Mouse (Mus musculus) hindlimb bud, embryonic 11.5 days (tissue): ENCODE measurements around the gene Fmo5.

Experiments
- DNase-seq: peaks from one replicate; pipeline ENCODE4 v3.0.0-alpha.2; 2012; ENCODE audit warnings: low read depth, low spot score; ENCODE audit errors: extremely low spot score

Gene Fmo5

DNA sequence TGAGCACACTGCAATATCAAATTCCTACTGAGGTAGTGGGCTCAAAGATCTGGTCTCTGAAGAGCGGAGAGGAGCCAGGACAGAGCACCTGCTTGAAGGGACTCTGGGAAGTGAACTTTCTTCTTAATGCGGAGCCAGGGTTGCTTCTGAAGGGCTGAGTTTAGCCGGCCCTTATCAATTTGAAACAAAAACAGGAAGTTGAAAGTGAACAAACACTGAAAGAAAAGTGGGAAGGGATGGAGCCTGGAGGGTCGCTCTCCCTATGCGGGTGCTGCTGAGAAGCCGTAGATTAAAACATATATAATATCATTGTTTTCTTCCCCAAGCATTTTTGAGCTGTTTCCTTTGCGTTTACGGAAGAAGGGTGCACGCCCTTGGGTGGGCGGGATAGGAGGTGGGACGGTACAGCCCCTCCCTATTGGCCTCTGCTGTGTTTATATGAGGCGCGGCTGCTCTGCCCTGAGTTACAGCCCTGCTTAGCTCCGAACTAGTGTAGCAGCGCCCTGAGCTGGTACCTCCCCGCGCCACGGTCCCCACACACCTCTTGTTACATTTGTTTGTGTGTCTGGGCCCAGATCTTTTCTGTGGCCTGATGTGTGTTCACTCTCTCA is at the start of gene Fmo5:
Gene Fmo5 (plus strand): TSS at position 414 of the 611 bp plus-strand sequence.
- no peak for DNase-seq

DNA sequence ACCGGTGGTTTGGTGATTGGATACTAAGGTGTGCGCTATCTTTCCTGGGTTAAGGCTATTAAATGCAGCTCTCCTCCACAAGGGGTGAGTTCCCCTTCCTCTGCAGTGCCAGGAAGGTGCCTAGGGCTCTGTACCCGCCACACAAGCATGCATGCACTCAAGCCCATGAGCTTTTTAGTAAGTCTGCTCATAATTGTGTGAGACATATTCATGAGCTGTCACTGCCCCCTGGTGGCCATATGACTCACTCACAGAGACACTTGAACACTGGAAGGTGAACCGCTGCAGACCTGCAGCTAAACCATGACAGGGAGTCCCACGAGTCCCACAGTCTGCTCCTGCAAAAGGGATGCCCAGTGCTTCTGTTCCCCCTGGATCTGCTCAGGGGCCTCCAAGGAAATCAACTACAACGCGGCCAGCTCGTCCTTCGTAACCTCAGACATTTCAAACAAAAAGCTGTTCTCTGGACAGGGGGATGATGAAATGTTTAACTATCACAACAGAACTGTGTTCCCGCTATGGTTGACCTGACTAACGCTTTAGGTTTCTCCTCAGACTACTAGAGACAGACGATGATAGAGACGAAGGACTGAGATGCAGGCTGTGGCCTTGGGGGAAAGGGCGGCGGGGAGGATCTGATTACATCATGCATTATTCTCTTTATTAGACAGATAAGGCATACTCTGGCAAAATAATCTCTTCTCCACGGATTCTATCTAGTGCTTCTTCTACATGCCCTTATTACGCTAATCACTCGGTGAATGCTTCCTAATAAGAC is 43.0 kb upstream of the Fmo5 start:
- DNase-seq = peak; percentile 72

DNA sequence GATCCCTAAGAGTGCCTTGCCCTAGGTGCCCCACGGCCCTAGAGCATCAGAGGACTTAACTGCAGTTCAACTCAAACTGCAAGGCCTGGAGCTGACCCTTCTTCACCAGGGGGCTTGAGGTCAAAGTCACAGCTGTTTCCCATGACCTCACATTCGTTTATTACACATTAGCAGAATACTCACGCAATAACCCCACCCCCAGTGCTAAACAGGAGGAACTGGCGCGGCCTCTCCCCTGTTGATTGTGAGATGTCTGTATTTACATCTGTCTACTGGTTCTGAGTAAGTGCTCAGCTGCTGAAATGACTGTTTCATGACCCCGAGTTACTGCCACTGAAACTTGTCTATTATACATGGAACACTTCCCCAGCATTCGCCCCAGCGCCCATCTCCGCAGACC is 40.9 kb upstream of the Fmo5 start:
- no peak for DNase-seq

DNA sequence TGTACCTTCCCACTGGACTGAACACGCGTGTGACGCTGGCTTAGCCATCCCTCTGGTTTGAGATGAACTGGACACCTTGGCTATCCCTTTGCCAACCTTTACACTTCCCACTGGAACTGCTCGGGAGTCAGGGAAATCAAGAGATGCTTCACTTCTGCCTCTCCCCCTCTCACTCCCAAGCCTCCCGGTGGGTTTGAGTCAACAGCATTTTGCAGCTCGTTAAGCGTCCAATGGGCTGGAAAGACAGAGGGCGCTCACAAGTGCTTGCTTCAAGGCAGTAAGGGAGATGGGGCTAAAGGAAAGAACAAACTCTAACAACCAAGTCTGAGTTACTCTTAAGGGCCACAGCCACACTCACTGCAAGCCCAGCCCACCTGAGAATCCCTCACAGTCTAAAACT is 37.9 kb upstream of the Fmo5 start:
- DNase-seq = no peak

DNA sequence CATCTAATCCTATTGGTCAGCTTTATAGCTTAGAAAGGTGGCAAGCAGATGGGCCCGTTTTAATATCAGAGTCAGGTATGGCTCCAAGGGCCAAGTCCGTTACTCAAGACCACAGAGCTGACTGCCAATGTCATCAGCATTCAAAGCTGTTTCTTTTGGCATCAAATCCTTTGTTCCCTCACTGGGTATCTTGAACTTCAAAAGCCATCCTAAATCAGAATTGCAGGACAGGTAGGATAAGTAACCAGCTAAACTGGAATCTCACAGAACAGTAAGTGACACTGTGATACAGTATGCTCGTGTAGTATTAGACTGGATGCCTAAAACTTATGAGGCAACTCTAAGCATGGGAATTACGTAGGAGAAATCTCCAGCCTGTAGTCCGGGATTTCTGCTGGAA is 35.5 kb upstream of the Fmo5 start:
- DNase-seq = no peak

DNA sequence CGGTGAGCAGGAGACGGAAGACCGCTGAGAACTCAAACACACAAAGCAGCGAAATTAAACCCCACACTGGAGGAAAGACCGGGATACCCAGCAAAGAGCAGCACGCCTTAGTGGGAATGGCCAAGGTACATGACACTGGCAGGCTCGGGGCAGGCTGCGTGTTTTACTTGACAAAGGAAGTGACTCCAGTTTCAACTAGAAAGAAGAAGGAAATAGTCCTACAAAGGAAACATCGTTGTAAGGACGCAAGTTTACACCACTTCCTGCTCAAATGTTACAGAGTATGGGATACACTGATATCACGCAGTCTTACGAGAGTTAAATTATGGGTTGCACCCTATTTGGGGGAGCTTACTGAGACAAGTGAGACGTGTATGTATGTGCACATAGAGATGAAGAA is 34.5 kb upstream of the Fmo5 start:
- DNase-seq = no peak

DNA sequence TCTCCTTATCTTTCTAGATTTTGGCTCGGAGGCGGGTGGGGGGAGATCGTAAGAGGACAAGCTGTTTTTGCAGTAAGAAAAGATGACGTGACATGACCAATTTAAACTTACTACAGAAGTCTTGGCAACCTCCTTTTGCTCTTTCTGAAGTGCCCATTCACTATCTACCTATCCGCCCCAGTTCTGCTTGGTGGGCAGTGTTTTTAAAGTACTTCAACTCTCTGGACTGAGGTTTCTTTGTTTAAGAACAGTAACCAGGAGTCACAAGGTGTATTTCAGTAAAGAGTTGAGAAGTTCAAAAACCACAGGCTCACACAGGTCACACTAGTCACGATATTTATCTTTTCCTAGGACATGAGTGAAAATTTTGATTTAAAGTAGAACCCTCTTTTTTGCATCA is 33.5 kb upstream of the Fmo5 start:
- DNase-seq = no peak

DNA sequence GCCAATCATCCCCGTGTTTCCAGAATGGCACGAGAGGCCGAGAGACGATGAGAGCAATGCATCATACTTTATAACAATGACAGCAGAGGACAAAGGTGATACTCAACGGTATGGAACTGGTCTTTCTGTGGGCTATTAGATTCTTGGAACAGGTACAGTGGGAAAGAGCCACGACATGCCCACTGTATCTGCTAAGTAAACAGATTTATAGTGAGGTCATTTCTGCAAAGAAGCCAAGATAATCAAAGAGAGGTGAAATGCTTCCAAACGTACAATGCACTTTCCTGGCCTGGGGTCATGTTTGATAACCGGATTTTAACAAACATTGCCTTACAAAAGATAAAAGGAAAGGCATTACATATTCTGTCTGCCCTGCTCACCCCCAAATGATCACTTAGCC is 31.8 kb upstream of the Fmo5 start:
- DNase-seq = no peak

DNA sequence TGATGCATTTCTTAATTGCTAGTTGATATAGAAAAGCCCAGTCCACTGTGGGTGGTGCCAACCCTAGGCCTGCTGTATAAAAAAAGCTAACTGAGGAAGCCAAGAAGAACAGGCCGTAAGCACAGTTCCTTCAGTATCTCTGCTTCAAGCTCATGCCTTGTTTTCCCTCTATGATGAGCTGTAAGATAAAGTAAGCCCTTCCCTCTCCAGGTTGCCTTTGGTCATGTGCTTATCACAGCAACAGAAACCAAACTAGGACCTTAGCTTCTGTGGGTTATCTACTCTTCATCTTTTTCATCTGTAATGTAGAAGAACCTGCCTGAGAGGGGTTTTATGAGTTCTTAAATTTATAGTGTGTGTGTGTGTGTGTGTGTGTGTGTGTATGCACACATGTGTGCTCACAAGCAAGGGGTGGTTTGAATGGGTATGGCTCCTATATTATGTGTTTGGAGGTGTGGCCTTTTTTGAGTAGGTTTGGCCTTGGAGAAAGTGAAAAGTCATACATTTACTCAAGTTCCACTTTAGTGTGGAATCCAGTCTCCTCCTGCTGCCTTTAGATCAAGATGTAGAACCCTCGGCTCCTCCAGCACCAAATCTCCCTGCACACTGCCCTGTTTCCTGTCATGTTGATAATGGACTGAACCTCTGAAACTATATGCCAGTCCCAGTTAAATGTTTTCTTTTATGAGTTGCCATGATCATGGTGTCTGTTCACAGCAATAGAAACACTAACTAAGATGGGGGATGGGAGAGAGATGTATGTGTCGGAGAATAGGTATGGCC is 28.4 kb upstream of the Fmo5 start:
- no peak for DNase-seq

DNA sequence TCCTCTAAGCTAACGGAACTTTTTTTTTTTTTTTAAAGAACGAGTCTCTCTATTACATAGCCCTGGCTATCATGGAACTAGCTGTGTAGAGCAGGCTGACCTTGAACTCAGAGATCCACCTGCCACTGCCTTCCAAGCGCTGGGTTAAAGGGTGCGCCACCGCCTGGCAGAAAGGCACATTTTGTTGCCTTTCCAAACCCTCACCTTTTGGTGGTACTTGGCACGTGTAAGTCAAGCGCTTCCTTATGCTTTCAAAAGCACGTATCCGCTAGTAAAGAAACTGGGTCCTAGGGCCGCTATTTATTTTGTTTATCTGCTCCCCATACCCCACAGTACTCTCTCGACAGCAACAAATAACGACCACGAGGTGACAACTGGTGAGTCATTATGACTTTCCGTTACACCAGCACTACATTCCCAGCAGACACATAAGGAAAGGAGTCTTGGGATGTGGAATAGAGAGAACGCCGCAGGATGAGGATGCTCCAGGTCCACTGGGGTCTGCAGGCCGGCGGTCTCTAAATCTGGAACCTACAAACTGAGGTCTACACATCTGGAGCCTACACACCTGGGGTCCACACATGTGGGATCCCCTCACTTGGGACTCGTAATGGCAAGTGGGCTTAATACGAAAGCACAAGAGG is 19.3 kb upstream of the Fmo5 start:
- no peak for DNase-seq

DNA sequence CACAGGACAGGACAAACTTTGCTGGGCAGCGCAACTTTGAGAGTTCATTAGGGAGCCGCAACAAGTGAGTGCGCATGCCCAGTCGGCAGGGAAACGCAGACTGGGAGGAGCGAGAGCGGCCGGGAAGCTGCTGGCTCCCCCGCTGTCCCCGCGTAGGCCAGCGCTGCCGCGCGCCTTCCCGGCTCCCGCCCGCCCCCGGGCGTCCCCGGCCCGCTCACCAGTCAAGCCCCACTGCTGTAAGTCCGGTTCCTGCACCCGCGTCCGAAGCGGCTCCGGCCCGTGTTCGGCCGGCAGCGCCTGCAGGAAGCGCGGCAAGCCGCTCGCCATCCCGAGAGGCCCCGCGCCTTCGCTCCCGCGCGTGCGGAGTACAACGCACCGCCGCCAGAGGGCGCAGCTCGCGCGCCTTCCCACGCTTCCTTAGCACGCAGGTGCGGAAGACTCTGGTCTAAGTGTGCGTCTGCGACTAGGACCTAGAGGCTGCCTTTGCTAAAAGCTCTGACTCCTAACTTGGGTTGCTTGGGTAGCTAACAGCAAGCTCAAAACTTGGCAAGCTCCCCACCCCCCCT is 18.7 kb upstream of the Fmo5 start, which contains the start of gene Chd1l:
Gene Chd1l (minus strand): TSS at position 359 of the 566 bp plus-strand sequence.
- peak; percentile 62 for DNase-seq

DNA sequence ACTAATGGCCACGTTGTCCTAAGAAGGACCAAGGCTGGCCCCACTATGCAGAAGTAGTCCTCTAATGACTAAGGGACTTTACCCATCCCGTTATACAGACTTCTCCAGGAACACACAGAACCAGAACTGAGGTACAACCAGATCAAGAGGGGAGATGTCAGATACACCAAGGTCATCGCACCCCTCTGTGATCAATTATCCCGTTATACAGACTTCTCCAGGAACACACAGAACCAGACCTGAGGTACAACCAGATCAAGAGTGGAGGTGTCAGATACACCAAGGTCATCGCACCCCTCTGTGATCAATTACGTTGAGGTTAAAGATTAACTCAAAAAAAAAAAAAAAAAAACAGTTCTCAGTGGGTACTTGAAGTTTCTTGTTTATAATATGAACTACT is 17.6 kb upstream of the Fmo5 start:
- DNase-seq = no peak

DNA sequence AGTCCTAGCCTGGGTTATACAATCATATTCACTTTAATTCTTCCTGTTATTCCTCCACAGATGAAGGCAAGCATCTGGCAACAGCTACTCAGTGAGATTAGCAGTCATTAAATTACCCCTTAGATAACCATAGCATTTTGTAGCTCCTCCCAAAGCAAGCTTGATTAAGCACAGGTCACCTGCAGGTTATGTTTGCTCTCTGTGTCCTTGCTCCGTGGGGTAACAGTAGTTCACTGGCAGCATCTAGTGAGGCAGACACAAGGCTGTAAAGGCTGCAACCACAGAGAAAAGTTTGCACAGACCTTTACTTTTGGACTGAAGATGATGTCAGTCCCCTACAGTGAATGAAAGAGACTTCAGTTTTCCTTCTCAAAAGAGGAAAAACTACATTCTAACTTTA is 13.4 kb upstream of the Fmo5 start:
- no peak for DNase-seq

DNA sequence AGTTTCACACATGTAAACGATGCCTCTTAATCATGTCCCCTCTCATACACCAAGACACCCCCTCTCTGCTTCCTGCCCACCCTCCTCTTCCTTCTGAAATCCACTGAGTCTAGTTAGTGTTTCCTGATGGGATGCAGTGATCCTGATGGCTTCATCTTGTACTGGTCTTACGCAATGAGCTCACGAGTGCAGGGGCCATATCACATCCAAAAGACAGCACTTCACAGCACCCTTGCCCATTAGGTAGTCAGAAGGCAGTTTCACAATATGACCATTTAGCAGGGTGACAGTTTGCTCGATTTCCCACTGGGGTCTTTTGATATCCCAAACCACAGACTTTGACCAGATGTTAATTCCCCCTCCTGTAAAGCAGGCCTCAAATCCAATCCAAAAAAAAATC is 12.7 kb upstream of the Fmo5 start:
- no peak for DNase-seq

DNA sequence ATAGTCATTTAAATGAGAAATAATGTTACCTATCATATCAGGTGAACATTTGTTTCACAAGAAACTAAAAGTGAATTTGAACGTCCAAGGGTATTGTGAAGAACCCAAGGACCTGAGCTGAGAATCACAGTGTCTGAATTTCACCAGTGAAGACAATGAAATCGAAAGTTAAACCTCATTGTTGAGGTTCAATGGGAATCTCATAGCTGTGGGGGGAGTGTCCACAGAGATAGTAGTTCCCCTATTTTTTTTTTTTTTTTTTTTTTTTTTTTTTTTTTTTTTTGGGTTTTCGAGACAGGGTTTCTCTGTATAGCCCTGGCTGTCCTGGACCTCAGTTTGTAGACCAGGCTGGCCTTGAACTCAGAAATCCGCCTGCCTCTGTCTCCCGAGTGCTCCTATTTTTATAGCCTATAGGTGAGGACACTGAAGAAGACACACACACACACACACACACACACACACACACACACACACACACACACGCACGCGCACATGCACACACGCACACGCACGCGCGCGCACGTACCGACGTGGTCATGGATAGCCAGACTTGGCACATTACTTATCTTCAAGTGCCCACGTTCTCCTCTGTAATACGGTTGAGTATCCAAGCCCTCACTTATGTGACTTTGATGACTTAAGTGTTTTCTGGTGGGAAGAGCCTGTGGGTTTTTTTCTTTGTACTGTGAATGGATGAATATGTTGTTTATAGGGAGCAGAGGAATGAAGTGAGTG is 11.3 kb upstream of the Fmo5 start:
- DNase-seq = no peak

DNA sequence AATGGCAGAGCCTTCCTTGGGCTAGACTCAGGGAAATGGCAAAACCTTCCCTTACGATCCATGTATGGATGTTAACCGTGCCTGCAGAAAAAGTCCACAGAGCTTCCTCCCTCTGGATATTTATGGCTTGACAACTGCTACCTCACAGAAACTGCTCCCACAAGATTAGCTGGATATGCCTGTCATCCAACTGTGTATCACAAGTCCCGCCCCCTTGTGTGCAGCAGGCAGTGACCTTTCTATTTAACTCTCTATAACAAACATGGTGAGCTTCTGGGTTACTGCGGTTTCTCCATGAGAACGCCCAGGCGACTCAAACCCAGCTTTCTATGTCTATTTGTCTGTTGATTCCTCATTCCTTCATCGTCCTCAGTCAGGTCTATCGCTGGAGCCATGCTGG is 10.7 kb upstream of the Fmo5 start:
- DNase-seq = no peak

DNA sequence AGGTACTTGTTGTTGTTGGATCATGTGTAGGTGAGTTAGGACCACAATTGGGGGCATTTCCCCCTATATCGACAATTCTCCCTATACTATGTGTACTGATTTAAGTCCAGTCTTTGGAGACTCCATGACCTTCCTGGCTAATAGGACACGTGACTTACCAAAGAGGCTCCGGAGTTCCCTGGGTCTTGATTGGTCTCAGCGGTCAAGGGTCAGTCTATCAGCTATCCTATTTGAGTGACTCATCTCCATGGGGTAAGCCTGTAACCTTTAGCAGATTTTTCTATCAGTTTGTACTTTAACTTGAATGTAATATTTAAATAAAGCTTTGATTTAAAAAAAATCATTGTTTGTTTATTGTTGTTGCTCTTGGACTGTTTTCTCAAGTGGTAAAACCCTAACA is 7.9 kb upstream of the Fmo5 start:
- DNase-seq = no peak

DNA sequence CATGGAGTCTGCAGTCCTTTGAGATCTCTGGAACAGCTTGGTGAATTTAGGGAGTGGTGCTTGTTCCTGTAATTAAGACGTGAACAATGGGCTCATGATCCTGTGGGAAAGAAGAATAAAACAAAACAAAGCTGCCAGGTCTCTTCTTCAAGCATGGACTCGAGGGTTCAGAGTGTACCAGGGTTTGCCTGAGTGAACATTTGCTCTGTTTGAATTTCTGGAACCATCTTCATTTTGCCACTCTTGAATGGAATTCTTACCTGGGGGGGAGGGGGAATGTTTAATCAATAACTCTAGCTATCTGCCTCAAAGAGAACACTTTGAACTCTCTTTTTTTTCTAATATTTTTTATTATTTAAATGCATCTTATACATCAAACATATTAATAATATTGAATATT is 4.0 kb upstream of the Fmo5 start:
- no peak for DNase-seq

DNA sequence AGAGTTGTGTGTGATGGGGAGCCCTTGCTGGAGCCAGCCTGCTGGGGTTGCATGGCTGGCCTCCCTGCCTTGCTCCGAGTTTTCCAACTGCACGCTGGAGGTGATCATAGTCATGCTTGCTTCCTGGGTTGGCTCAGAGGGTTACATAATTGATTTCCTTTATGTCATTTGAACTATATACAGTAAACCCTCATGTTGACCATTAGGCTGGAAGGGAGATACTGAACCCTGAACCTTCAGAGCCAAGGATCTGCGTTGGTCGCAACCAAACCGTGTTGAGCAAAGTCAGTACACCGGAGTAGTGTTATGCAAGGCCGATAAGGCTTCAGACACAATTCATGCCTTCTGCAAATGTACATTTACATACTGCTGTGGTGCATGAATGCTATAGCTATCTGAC is 711 bp upstream of the Fmo5 start:
- no peak for DNase-seq

DNA sequence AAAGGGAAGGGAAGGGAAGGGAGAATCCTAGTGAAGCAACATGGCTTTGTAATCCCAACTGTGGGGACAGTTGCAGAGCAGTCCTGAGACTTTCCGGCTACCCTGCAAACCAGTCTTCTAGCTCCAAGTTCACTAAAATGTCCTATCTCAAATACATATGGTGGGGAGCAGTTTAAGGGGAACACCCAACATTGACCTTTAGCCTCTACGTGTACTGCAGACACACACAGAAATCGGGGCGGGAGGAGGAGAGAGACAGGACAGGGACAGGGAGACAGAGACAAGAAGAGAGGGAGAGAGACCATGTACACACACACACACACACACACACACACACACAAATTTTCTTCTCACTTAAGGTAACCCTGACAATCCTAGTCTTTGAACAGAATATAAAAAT is 1.3 kb downstream of the Fmo5 start:
- DNase-seq = no peak

DNA sequence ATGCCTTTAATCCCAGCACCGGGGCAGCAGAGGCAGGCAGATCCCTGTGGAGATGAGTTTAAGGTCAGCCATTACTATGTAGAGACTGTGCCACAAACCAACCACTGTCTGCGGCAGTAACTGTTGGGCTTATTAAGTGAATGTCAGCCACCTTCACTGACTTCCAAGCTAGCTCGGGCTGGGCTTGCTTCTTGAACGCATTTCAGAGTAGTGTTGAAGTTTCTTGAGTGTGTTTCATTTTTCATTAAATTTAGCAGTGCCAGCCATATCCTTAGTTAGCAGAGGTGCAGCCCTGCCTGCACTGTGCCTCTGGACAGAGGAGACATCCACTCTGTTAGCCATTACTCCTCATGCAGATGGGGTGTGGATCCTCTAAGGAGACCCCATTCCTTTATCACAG is 2.1 kb downstream of the Fmo5 start:
- no peak for DNase-seq
